Mouse (Mus musculus) midbrain, embryonic 15.5 days (tissue): Measurements from ENCODE around the gene Gtf2h2. TPM values are rescaled to one million over a fixed set of nuclear protein-coding genes. Genes with fewer than 3 reads are reported as not detected.
"Not testable (repeated sequence)": the region's sequence is repeated elsewhere in the genome, so short reads cannot be mapped to it uniquely, and the experiment has no call there.

ENCODE experiments used
- ATAC-seq: fragments of 200-750 bp; cut with Nextera tagmentation; replicated peaks from 2 replicates; pipeline ENCODE4 v1.8.0; 2017; ENCODE audit warnings: moderate TSS enrichment
- H3K27ac ChIP-seq: fragments of 300-500 bp; sonication (generic); 2 replicates; pipeline ENCODE4 v1.5.1; 2015; ENCODE audit warnings: mild to moderate bottlenecking, inconsistent platforms
- H3K27me3 ChIP-seq: fragments of 300-500 bp; sonication (generic); replicated peaks from 2 replicates; pipeline ENCODE4 v1.6.1; 2015; ENCODE audit warnings: inconsistent platforms
- H3K36me3 ChIP-seq: fragments of 300-500 bp; sonication (generic); replicated peaks from 2 replicates; pipeline ENCODE4 v1.6.1; 2015; ENCODE audit warnings: inconsistent platforms
- H3K4me1 ChIP-seq: fragments of 300-500 bp; sonication (generic); 2 replicates; pipeline ENCODE4 v1.6.1; 2015; ENCODE audit warnings: inconsistent platforms
- H3K4me2 ChIP-seq: fragments of 300-500 bp; sonication (generic); 2 replicates; pipeline ENCODE4 v1.6.1; 2015; ENCODE audit warnings: inconsistent platforms, mild to moderate bottlenecking, moderate library complexity
- H3K4me3 ChIP-seq: fragments of 300-500 bp; sonication (generic); 2 replicates; pipeline ENCODE4 v1.5.1; 2015; ENCODE audit warnings: mild to moderate bottlenecking, inconsistent platforms
- H3K9ac ChIP-seq: fragments of 300-500 bp; sonication (generic); 2 replicates; pipeline ENCODE4 v1.6.1; 2015; ENCODE audit warnings: mild to moderate bottlenecking, inconsistent platforms
- H3K9me3 ChIP-seq: fragments of 300-500 bp; sonication (generic); 2 replicates; pipeline ENCODE4 v1.6.1; 2016; ENCODE audit warnings: inconsistent platforms
- WGBS: fragments of 180-500 bp; shearing (Covaris S2); methylation state at CpG from one replicate; pipeline ENCODE4 v1.1.7; 2015; ENCODE audit warnings: mixed read lengths; 5-methylcytosine and 5-hydroxymethylcytosine counted together
- polyA plus RNA-seq: library from polyadenylated mRNA; unstranded; fragments of >200 nt; fragmentation: Nextera tagmentation; extraction: Ambion mirVana; gene quantifications from 2 replicates; pipeline ENCODE4 v1.2.1, GENCODE M21; 2015

Gtf2h2 gene
- polyA plus RNA-seq, 1 experiment from 2014 or later: 70.9 TPM

- Histone ChIP-seq H3K4me3 (no peak overlapping the region), H3K36me3 (no peaks in the 10 kb centered on the region), H3K4me2 (no peak overlapping the region), H3K27ac (peak overlapping the region; percentile 29; the same call in 1 of the 2 replicates), H3K4me1 (no peaks in the 10 kb centered on the region), H3K9ac (no peak overlapping the region), H3K27me3 (no peaks in the 10 kb centered on the region), H3K9me3 (no peaks in the 10 kb centered on the region)
- WGBS: 36% methylated on average over 12 of the region's 12 CpGs
- no peak for ATAC-seq
Measured at GRCm38 (mm10) chr13:100516213-100517105, 24.1 kb upstream of the Gtf2h2 start.

GRCm38 (mm10) chr13:100512792-100513191 lies 20.4 kb upstream of the Gtf2h2 start:
- H3K36me3 ChIP-seq: no peaks in the 10 kb centered on the region
- no peak overlapping the region for H3K4me2 ChIP-seq
- H3K27me3 ChIP-seq: no peaks in the 10 kb centered on the region
- no peak for ATAC-seq
- 94% methylated on average over 2 of the region's 2 CpGs for WGBS
- H3K4me1 ChIP-seq: no peaks in the 10 kb centered on the region
- H3K9ac ChIP-seq: no peak overlapping the region
- no peak overlapping the region for H3K4me3 ChIP-seq
- H3K9me3 ChIP-seq: no peaks in the 10 kb centered on the region
- no peak overlapping the region for H3K27ac ChIP-seq

GRCm38 (mm10) chr13:100511860-100512364 lies 19.5 kb upstream of the Gtf2h2 start:
- Histone ChIP-seq H3K4me2 (no peak overlapping the region), H3K9me3 (no peaks in the 10 kb centered on the region), H3K4me1 (no peaks in the 10 kb centered on the region), H3K4me3 (no peak overlapping the region), H3K27ac (no peak overlapping the region), H3K27me3 (no peaks in the 10 kb centered on the region), H3K36me3 (no peaks in the 10 kb centered on the region), H3K9ac (no peak overlapping the region)
- ATAC-seq: no peak
- 79% methylated on average over 4 of the region's 4 CpGs for WGBS

- no peak overlapping the region for H3K27ac ChIP-seq
- H3K9me3 ChIP-seq: no peaks in the 10 kb centered on the region
- no peaks in the 10 kb centered on the region for H3K4me1 ChIP-seq
- no peaks in the 10 kb centered on the region for H3K36me3 ChIP-seq
- H3K9ac ChIP-seq: no peak overlapping the region
- no peak for ATAC-seq
- whole genome bisulfite sequencing: 73% methylated on average over 7 of the region's 7 CpGs
- no peaks in the 10 kb centered on the region for H3K27me3 ChIP-seq
- no peak overlapping the region for H3K4me3 ChIP-seq
- H3K4me2 ChIP-seq: no peak overlapping the region
Measured at GRCm38 (mm10) chr13:100511146-100511859, 18.9 kb upstream of the Gtf2h2 start.

- not testable (repeated sequence) for H3K27me3 ChIP-seq, H3K9me3 ChIP-seq, H3K27ac ChIP-seq, ATAC-seq, H3K4me2 ChIP-seq, H3K36me3 ChIP-seq, H3K4me1 ChIP-seq, H3K9ac ChIP-seq, H3K4me3 ChIP-seq
Measured at GRCm38 (mm10) chr13:100499625-100500024, 7.2 kb upstream of the Gtf2h2 start.

GRCm38 (mm10) chr13:100495337-100495736 lies 3.0 kb upstream of the Gtf2h2 start:
- H3K27ac ChIP-seq: no peak overlapping the region
- H3K36me3 ChIP-seq: no peaks in the 10 kb centered on the region
- H3K27me3 ChIP-seq: no peaks in the 10 kb centered on the region
- ATAC-seq: no peak
- WGBS: 86% methylated on average over 4 of the region's 4 CpGs
- H3K9me3 ChIP-seq: no peaks in the 10 kb centered on the region
- peaks cover 13% of the 10 kb centered on the region for H3K4me1 ChIP-seq
- H3K9ac ChIP-seq: no peak overlapping the region
- no peak overlapping the region for H3K4me2 ChIP-seq
- no peak overlapping the region for H3K4me3 ChIP-seq

GRCm38 (mm10) chr13:100494370-100494769 lies 2.0 kb upstream of the Gtf2h2 start:
- not testable (repeated sequence) for H3K27ac ChIP-seq, H3K27me3 ChIP-seq, H3K4me3 ChIP-seq, H3K9ac ChIP-seq, H3K9me3 ChIP-seq, H3K36me3 ChIP-seq, H3K4me2 ChIP-seq, ATAC-seq
- 65% methylated on average over 8 of the region's 8 CpGs for WGBS
- H3K4me1 ChIP-seq: peaks cover 13% of the 10 kb centered on the region

GRCm38 (mm10) chr13:100493313-100493712 lies 934 bp upstream of the Gtf2h2 start:
- no peak overlapping the region for H3K4me3 ChIP-seq
- no peak overlapping the region for H3K27ac ChIP-seq
- ATAC-seq: no peak; the same call in 1 of the 2 replicates
- H3K9ac ChIP-seq: no peak overlapping the region
- no peak overlapping the region for H3K4me2 ChIP-seq
- H3K36me3 ChIP-seq: peaks cover 7% of the 10 kb centered on the region; the same call in 1 of the 2 replicates
- H3K4me1 ChIP-seq: peaks cover 13% of the 10 kb centered on the region
- no peaks in the 10 kb centered on the region for H3K27me3 ChIP-seq
- H3K9me3 ChIP-seq: no peaks in the 10 kb centered on the region
- 82% methylated on average over 8 of the region's 8 CpGs for WGBS

GRCm38 (mm10) chr13:100491623-100492022 lies 756 bp downstream of the Gtf2h2 start:
- Histone ChIP-seq H3K36me3 (peaks cover 19% of the 10 kb centered on the region), H3K9ac (peak overlapping the region; percentile 95), H3K27me3 (no peaks in the 10 kb centered on the region), H3K4me3 (peak overlapping the region; percentile 100), H3K9me3 (no peaks in the 10 kb centered on the region), H3K4me1 (peaks cover 13% of the 10 kb centered on the region), H3K4me2 (peak overlapping the region; percentile 73), H3K27ac (peak overlapping the region; percentile 90; the same call in 1 of the 2 replicates)
- WGBS: 14% methylated on average over 6 of the region's 6 CpGs
- peak; percentile 18 for ATAC-seq

- Histone ChIP-seq H3K4me1 (peaks cover 13% of the 10 kb centered on the region), H3K27ac (no peak overlapping the region), H3K4me3 (no peak overlapping the region), H3K27me3 (no peaks in the 10 kb centered on the region), H3K9ac (no peak overlapping the region), H3K36me3 (peaks cover 22% of the 10 kb centered on the region), H3K4me2 (no peak overlapping the region), H3K9me3 (no peaks in the 10 kb centered on the region)
- no peak for ATAC-seq
- WGBS: 91% methylated on average over 5 of the region's 5 CpGs
Measured at GRCm38 (mm10) chr13:100490424-100490823, 2.0 kb downstream of the Gtf2h2 start.

GRCm38 (mm10) chr13:100483610-100484009 lies 8.8 kb downstream of the Gtf2h2 start:
- Histone ChIP-seq H3K9me3 (no peaks in the 10 kb centered on the region), H3K4me2 (no peak overlapping the region), H3K4me3 (no peak overlapping the region), H3K36me3 (peaks cover 27% of the 10 kb centered on the region), H3K27me3 (no peaks in the 10 kb centered on the region), H3K9ac (no peak overlapping the region), H3K4me1 (no peaks in the 10 kb centered on the region), H3K27ac (no peak overlapping the region)
- WGBS: 95% methylated on average over 7 of the region's 7 CpGs
- no peak for ATAC-seq

- peaks cover 40% of the 10 kb centered on the region for H3K36me3 ChIP-seq
- H3K27ac ChIP-seq: no peak overlapping the region
- no peaks in the 10 kb centered on the region for H3K27me3 ChIP-seq
- no peak for ATAC-seq
- H3K4me3 ChIP-seq: no peak overlapping the region
- H3K9me3 ChIP-seq: no peaks in the 10 kb centered on the region; the same call in 1 of the 2 replicates
- no peak overlapping the region for H3K4me2 ChIP-seq
- 91% methylated on average over 2 of the region's 2 CpGs for WGBS
- H3K4me1 ChIP-seq: no peaks in the 10 kb centered on the region
- no peak overlapping the region for H3K9ac ChIP-seq
Measured at GRCm38 (mm10) chr13:100463527-100464222, 28.7 kb downstream of the Gtf2h2 start.
